Mouse (Mus musculus) erythroblast, embryonic 14.5 days (primary cell): Measurements from ENCODE around the gene Efna5.

ENCODE experiments used
- GATA1 ChIP-seq: IDR thresholded peaks from 2 replicates; pipeline ENCODE4 v1.6.1; 2012; ENCODE audit warnings: low read length, inconsistent platforms, mixed read lengths
- TAL1 ChIP-seq: IDR thresholded peaks from 3 replicates; pipeline ENCODE4 v1.6.1; 2012; ENCODE audit warnings: low read length, inconsistent platforms, mixed read lengths

DNA sequence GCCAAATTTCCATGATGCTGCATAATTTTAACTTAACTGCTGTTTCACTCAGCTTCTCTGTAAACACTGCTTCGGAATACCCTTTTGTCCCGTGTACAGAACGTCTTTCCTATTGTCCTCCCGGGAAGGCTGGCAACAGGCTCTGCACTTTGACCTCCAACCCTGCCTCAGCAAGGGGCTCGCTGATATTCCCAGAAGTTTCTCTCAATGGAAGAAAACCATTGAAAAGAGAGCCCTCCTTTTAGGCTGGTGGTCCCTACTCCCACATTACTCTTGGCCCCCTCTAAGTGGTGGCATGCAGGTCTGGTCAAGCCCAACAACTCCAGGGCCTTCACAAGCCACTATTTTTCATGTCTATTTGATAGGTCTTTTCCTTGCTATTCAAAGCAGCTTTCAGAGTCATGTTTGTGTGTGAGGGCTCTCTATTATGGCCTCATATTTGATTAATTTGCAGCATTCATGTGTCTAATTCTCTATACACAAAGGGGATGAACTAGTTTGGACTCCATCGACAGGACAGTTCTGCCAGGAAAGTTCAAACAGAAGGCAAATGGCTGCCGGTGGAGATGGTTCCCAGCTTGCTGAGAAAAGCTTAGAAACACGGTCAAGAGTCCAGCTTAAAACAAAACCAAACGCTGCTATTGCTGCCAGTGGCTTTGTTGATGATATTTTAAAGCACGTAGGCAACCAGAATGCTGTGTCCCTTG is 103.1 kb downstream of the Efna5 start:
- TF ChIP-seq GATA1, result no peak
- no peak for TF ChIP-seq TAL1
